Mouse (Mus musculus) bone marrow, adult 2 months (tissue): ENCODE data around the gene Thsd7a. TPM values are rescaled to one million over a fixed set of nuclear protein-coding genes. Genes with fewer than 3 reads are reported as not detected.

Experiments
- H3K27ac ChIP-seq: fragments of 200-500 bp; 2 replicates; pipeline ENCODE4 v1.5.1; 2012; ENCODE audit warnings: low read depth, mild to moderate bottlenecking, control low read depth, inconsistent platforms, low read length; ENCODE audit not compliant: control insufficient read depth, poor library complexity, insufficient read depth
- H3K4me1 ChIP-seq: fragments of 200-500 bp; 2 replicates; pipeline ENCODE4 v1.6.1; 2011; ENCODE audit warnings: low read length; ENCODE audit not compliant: control insufficient read depth, insufficient read depth
- H3K4me3 ChIP-seq: fragments of 200-500 bp; replicated peaks from 2 replicates; pipeline ENCODE3; 2011; ENCODE audit warnings: mild to moderate bottlenecking, low read depth, low read length, control low read depth; ENCODE audit not compliant: control insufficient read depth
- CTCF ChIP-seq: fragments of 200-500 bp; IDR thresholded peaks from 2 replicates; pipeline ENCODE4 v1.5.1; 2011; ENCODE audit warnings: low read length, control low read depth; ENCODE audit not compliant: control insufficient read depth, insufficient read depth
- POLR2A ChIP-seq: fragments of 200-500 bp; IDR thresholded peaks from 2 replicates; pipeline ENCODE4 v1.6.1; 2011; ENCODE audit warnings: low read depth, mild to moderate bottlenecking, control low read depth, low read length, borderline replicate concordance; ENCODE audit not compliant: control insufficient read depth
- WGBS: fragments of 180-500 bp; shearing (Covaris S2); methylation state at CpG from one replicate; pipeline ENCODE4 v1.1.7; 2018; 5-methylcytosine and 5-hydroxymethylcytosine counted together
- polyA plus RNA-seq: library from polyadenylated mRNA; stranded (reverse); fragments of >200 nt; gene quantifications from 2 replicates; pipeline ENCODE4 v1.2.4, GENCODE M21; 2011; ENCODE audit warnings: low replicate concordance; ENCODE audit not compliant: missing spikeins, insufficient read depth, insufficient read length

Thsd7a gene
- polyA plus RNA-seq, 1 experiment, result 1.6 TPM

GRCm38 (mm10) chr6:12467339-12468124 is 281.7 kb downstream of the Thsd7a start:
- WGBS, result 67% methylated on average over 7 of the region's 7 CpGs

GRCm38 (mm10) chr6:12458841-12459240 is 290.4 kb downstream of the Thsd7a start:
- TF ChIP-seq POLR2A, result no peak
- WGBS, result 72% methylated on average over 4 of the region's 4 CpGs

More at GRCm38 (mm10) chr6:12467339-12468124, 281.7 kb downstream of the Thsd7a start:
- Histone ChIP-seq H3K27ac (no peak overlapping the region), H3K4me3 (no peak overlapping the region), H3K4me1 (no peaks in the 10 kb centered on the region)
- TF ChIP-seq POLR2A, result no peak

GRCm38 (mm10) chr6:12457451-12457850 is 291.8 kb downstream of the Thsd7a start:
- TF ChIP-seq CTCF, result no peak
- Histone ChIP-seq H3K4me1 (no peaks in the 10 kb centered on the region), H3K27ac (no peak overlapping the region), H3K4me3 (no peak overlapping the region)
- 76% methylated on average over 1 of the region's 1 CpGs for WGBS

More at GRCm38 (mm10) chr6:12458841-12459240, 290.4 kb downstream of the Thsd7a start:
- no peak overlapping the region for H3K4me3 ChIP-seq
- H3K4me1 ChIP-seq, result no peaks in the 10 kb centered on the region
- no peak overlapping the region for H3K27ac ChIP-seq

- H3K27ac ChIP-seq, result no peak overlapping the region
- H3K4me3 ChIP-seq, result no peak overlapping the region
- no peak for TF ChIP-seq CTCF
- TF ChIP-seq POLR2A, result no peak
- 43% methylated on average over 1 of the region's 1 CpGs for WGBS
- H3K4me1 ChIP-seq, result no peaks in the 10 kb centered on the region
Observed at GRCm38 (mm10) chr6:12454876-12455485, 294.2 kb downstream of the Thsd7a start.

- Histone ChIP-seq H3K4me1 (no peaks in the 10 kb centered on the region), H3K4me3 (no peak overlapping the region), H3K27ac (no peak overlapping the region)
- 61% methylated on average over 3 of the region's 3 CpGs for WGBS
- TF ChIP-seq POLR2A, result no peak
- no peak for TF ChIP-seq CTCF
Observed at GRCm38 (mm10) chr6:12454132-12454531, 295.1 kb downstream of the Thsd7a start.

- H3K4me3 ChIP-seq, result no peak overlapping the region
- TF ChIP-seq CTCF (no peak), POLR2A (no peak)
- 70% methylated on average over 3 of the region's 3 CpGs for WGBS
- no peaks in the 10 kb centered on the region for H3K4me1 ChIP-seq
- H3K27ac ChIP-seq, result no peak overlapping the region
Observed at GRCm38 (mm10) chr6:12448851-12449250, 300.4 kb downstream of the Thsd7a start.

- H3K4me1 ChIP-seq, result no peaks in the 10 kb centered on the region
- H3K27ac ChIP-seq, result no peak overlapping the region
- TF ChIP-seq CTCF (no peak), POLR2A (no peak)
- H3K4me3 ChIP-seq, result no peak overlapping the region
- WGBS, result 73% methylated on average over 2 of the region's 2 CpGs
Observed at GRCm38 (mm10) chr6:12445486-12445885, 303.7 kb downstream of the Thsd7a start.

- TF ChIP-seq POLR2A (no peak), CTCF (no peak)
- H3K4me1 ChIP-seq, result no peaks in the 10 kb centered on the region
- no peak overlapping the region for H3K4me3 ChIP-seq
- H3K27ac ChIP-seq, result no peak overlapping the region
Observed at GRCm38 (mm10) chr6:12439561-12439960, 309.6 kb downstream of the Thsd7a start.
